Mouse (Mus musculus) hindbrain, embryonic 14.5 days (tissue): ENCODE measurements around the gene Scn8a. TPM values are rescaled to one million over a fixed set of nuclear protein-coding genes. Genes with fewer than 3 reads are reported as not detected.

ENCODE experiments used
- ATAC-seq: fragments of 200-750 bp; cut with Nextera tagmentation; 2 replicates; pipeline ENCODE4 v1.8.0; 2017; ENCODE audit warnings: moderate number of reproducible peaks, mild to moderate bottlenecking, moderate TSS enrichment, moderate library complexity; ENCODE audit not compliant: low FRiP score
- DNase-seq: peaks from one replicate; pipeline ENCODE4 v3.0.0-alpha.2; 2015; ENCODE audit warnings: low spot score
- H3K27ac ChIP-seq: fragments of 300-500 bp; sonication (generic); 2 replicates; pipeline ENCODE4 v1.5.1; 2014; ENCODE audit warnings: mild to moderate bottlenecking, moderate library complexity
- H3K27me3 ChIP-seq: fragments of 300-500 bp; sonication (generic); 2 replicates; pipeline ENCODE4 v1.6.1; 2014; ENCODE audit warnings: mild to moderate bottlenecking, low read length, mixed read lengths; ENCODE audit not compliant: control insufficient read depth, insufficient read depth
- H3K36me3 ChIP-seq: fragments of 300-500 bp; sonication (generic); replicated peaks from 2 replicates; pipeline ENCODE4 v1.6.1; 2014; ENCODE audit not compliant: control insufficient read depth, insufficient read depth
- H3K4me1 ChIP-seq: fragments of 300-500 bp; sonication (generic); replicated peaks from 2 replicates; pipeline ENCODE4 v1.6.1; 2014; ENCODE audit warnings: antibody characterized with exemption, low read length, mixed read lengths; ENCODE audit not compliant: control insufficient read depth, insufficient read depth
- H3K4me2 ChIP-seq: fragments of 300-500 bp; sonication (generic); replicated peaks from 2 replicates; pipeline ENCODE4 v1.6.1; 2014; ENCODE audit warnings: mild to moderate bottlenecking, moderate library complexity
- H3K4me3 ChIP-seq: fragments of 300-500 bp; sonication (generic); replicated peaks from 2 replicates; pipeline ENCODE4 v1.5.1; 2014; ENCODE audit warnings: mild to moderate bottlenecking, low read length
- H3K9ac ChIP-seq: fragments of 300-500 bp; sonication (generic); 2 replicates; pipeline ENCODE4 v1.6.1; 2014
- H3K9me3 ChIP-seq: fragments of 300-500 bp; sonication (generic); 2 replicates; pipeline ENCODE4 v1.6.1; 2016; ENCODE audit warnings: low read length; ENCODE audit not compliant: control insufficient read depth
- WGBS: fragments of 180-500 bp; shearing (Covaris S2); extraction: QIAGEN DNeasy Blood & Tissue Kit; methylation state at CpG from one replicate; pipeline ENCODE4 v1.1.7; 2014; 5-methylcytosine and 5-hydroxymethylcytosine counted together
- polyA plus RNA-seq: library from polyadenylated mRNA; unstranded; fragments of >200 nt; fragmentation: Nextera tagmentation; extraction: Ambion mirVana; gene quantifications from 2 replicates; pipeline ENCODE4 v1.2.1, GENCODE M21; 2014

The Scn8a gene
- polyA plus RNA-seq, 1 experiment from 2014 or later: 23.2 TPM

- peak overlapping the region; percentile 94 for H3K9ac ChIP-seq
Measured at GRCm38 (mm10) chr15:100870775-100871106, 1.1 kb downstream of the Scn8a start.

GRCm38 (mm10) chr15:100871107-100872011 lies 1.7 kb downstream of the Scn8a start:
- WGBS: under 1% methylated on average over 52 of the region's 53 CpGs
- no peak for DNase-seq
- Histone ChIP-seq H3K4me1 (peaks cover 28% of the 10 kb centered on the region), H3K27ac (peak overlapping the region; percentile 83), H3K27me3 (peaks cover 4% of the 10 kb centered on the region; the same call in 1 of the 2 replicates), H3K9ac (peak overlapping the region; percentile 94), H3K4me2 (peak overlapping the region; percentile 62), H3K4me3 (peak overlapping the region; percentile 91), H3K36me3 (no peaks in the 10 kb centered on the region), H3K9me3 (peaks cover 2% of the 10 kb centered on the region)
- peak; percentile 71 for ATAC-seq

More at GRCm38 (mm10) chr15:100870775-100871106, 1.1 kb downstream of the Scn8a start:
- Histone ChIP-seq H3K27ac (peak overlapping the region; percentile 83), H3K27me3 (peaks cover 4% of the 10 kb centered on the region; the same call in 1 of the 2 replicates), H3K4me1 (peaks cover 28% of the 10 kb centered on the region), H3K36me3 (no peaks in the 10 kb centered on the region), H3K4me2 (peak overlapping the region; percentile 66), H3K4me3 (peak overlapping the region; percentile 91), H3K9me3 (peaks cover 4% of the 10 kb centered on the region)
- DNase-seq: peak; percentile 82
- 0% methylated on average over 8 of the region's 69 CpGs for WGBS
- peak; percentile 80 for ATAC-seq

DNA sequence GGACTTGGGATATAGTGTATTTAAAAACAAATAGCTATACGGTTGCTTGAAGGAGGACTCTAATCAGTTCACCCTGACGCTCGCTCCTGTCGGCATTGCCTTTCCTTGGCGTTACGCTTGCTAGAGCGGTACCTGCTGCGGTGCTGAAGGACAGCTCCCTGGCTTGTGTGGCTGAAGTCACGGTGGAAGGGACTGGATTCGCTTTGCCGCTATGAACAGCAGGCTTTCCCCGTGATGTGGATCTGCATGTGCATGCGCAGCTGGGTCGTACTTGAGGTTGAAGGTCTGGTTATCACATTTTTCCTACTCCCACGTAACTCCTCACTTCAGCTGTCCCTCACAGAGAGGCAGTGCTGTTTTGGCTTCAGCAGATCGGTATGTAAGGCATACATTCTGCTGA lies 3.5 kb downstream of the Scn8a start:
- peak overlapping the region; percentile 91 for H3K4me3 ChIP-seq
- no peaks in the 10 kb centered on the region for H3K9me3 ChIP-seq
- no peaks in the 10 kb centered on the region for H3K36me3 ChIP-seq
- peak overlapping the region; percentile 62 for H3K4me2 ChIP-seq
- H3K27ac ChIP-seq: no peak overlapping the region
- H3K4me1 ChIP-seq: peaks cover 31% of the 10 kb centered on the region
- no peak for ATAC-seq
- peak; percentile 76 for DNase-seq
- peaks cover 4% of the 10 kb centered on the region; the same call in 1 of the 2 replicates for H3K27me3 ChIP-seq
- H3K9ac ChIP-seq: peak overlapping the region; percentile 94
- 3% methylated on average over 16 of the region's 16 CpGs for WGBS

GRCm38 (mm10) chr15:100879073-100879472 lies 9.4 kb downstream of the Scn8a start:
- ATAC-seq (no peak), DNase-seq (no peak)
- WGBS: 58% methylated on average over 15 of the region's 15 CpGs
- Histone ChIP-seq H3K27me3 (no peaks in the 10 kb centered on the region), H3K4me2 (no peak overlapping the region), H3K9me3 (no peaks in the 10 kb centered on the region), H3K27ac (no peak overlapping the region), H3K36me3 (no peaks in the 10 kb centered on the region), H3K9ac (no peak overlapping the region), H3K4me1 (0 out of 2 replicates have a peak, but pooled peaks cover 5% of the 10 kb centered on the region), H3K4me3 (no peak overlapping the region)

DNA sequence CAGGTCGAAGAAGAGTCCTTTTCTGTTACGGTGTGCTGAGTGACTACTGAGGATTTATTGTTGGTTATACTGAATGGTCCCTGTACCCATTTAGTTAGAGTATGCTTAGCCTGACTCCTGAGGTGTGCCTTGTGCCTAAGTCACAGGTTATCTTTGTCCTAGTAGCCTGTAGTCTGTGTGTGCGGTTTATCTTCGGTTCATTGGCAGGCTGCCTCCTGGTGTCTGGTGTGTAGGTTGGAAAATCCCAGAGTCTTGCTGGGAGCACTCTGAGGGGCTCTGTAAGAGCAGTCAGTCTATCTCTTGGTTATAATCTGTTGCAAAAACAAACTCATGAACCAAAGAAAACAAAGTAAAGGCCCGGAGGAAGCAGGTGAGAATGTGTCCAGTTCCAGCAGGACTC lies 11.7 kb downstream of the Scn8a start:
- WGBS: 81% methylated on average over 5 of the region's 5 CpGs

GRCm38 (mm10) chr15:100884481-100884880 lies 14.8 kb downstream of the Scn8a start:
- Histone ChIP-seq H3K4me3 (no peak overlapping the region), H3K36me3 (no peaks in the 10 kb centered on the region), H3K4me1 (no peaks in the 10 kb centered on the region), H3K4me2 (no peak overlapping the region), H3K27me3 (no peaks in the 10 kb centered on the region), H3K27ac (peak overlapping the region; percentile 23; the same call in 1 of the 2 replicates), H3K9ac (no peak overlapping the region), H3K9me3 (no peaks in the 10 kb centered on the region)
- no peak for DNase-seq
- ATAC-seq: no peak
- 86% methylated on average over 6 of the region's 6 CpGs for WGBS

More for the DNA sequence above, 11.7 kb downstream of the Scn8a start:
- Histone ChIP-seq H3K4me1 (0 out of 2 replicates have a peak, but pooled peaks cover 5% of the 10 kb centered on the region), H3K4me2 (no peak overlapping the region), H3K9ac (no peak overlapping the region), H3K27ac (no peak overlapping the region), H3K4me3 (no peak overlapping the region), H3K27me3 (no peaks in the 10 kb centered on the region), H3K9me3 (no peaks in the 10 kb centered on the region), H3K36me3 (no peaks in the 10 kb centered on the region)
- DNase-seq (no peak), ATAC-seq (no peak)

- Histone ChIP-seq H3K36me3 (no peaks in the 10 kb centered on the region), H3K9me3 (peaks cover 14% of the 10 kb centered on the region), H3K4me2 (peak overlapping the region; percentile 18), H3K9ac (no peak overlapping the region), H3K4me1 (0 out of 2 replicates have a peak, but pooled peaks cover 5% of the 10 kb centered on the region), H3K27me3 (no peaks in the 10 kb centered on the region), H3K4me3 (no peak overlapping the region), H3K27ac (no peak overlapping the region)
- ATAC-seq (peak; percentile 53; the same call in 1 of the 2 replicates), DNase-seq (no peak)
- 46% methylated on average over 13 of the region's 13 CpGs for WGBS
Measured at GRCm38 (mm10) chr15:100891962-100892361, 22.3 kb downstream of the Scn8a start.

- Histone ChIP-seq H3K4me2 (no peak overlapping the region), H3K4me3 (no peak overlapping the region), H3K9me3 (peaks cover 14% of the 10 kb centered on the region), H3K27ac (no peak overlapping the region), H3K36me3 (0 out of 2 replicates have a peak, but pooled peaks cover 6% of the 10 kb centered on the region), H3K27me3 (no peaks in the 10 kb centered on the region), H3K9ac (no peak overlapping the region), H3K4me1 (0 out of 2 replicates have a peak, but pooled peaks cover 5% of the 10 kb centered on the region)
- no peak for DNase-seq
- no peak for ATAC-seq
- WGBS: 96% methylated on average over 23 of the region's 23 CpGs
Measured at GRCm38 (mm10) chr15:100896502-100896901, 26.8 kb downstream of the Scn8a start.

GRCm38 (mm10) chr15:100903811-100904210 lies 34.2 kb downstream of the Scn8a start:
- DNase-seq: no peak
- Histone ChIP-seq H3K4me1 (peaks cover 3% of the 10 kb centered on the region; the same call in 1 of the 2 replicates), H3K9ac (no peak overlapping the region), H3K4me2 (no peak overlapping the region), H3K27me3 (no peaks in the 10 kb centered on the region), H3K27ac (no peak overlapping the region), H3K9me3 (no peaks in the 10 kb centered on the region), H3K4me3 (no peak overlapping the region), H3K36me3 (0 out of 2 replicates have a peak, but pooled peaks cover 6% of the 10 kb centered on the region)
- ATAC-seq: no peak
- WGBS: 57% methylated on average over 9 of the region's 9 CpGs
